Mouse (Mus musculus) layer of hippocampus, postnatal 36 days (tissue): ENCODE data around the gene Mlph. TPM values are rescaled to one million over a fixed set of nuclear protein-coding genes. Genes with fewer than 3 reads are reported as not detected.
A peak's percentile ranks its signal among the peaks of the same experiment; 100 is the strongest.

Source experiments
- DNase-seq, 2 experiments: peaks; one replicate each; pipeline ENCODE4 v3.0.0; 2022
- total RNA-seq, 2 experiments: library from RNA; stranded (reverse); gene quantifications; 2 replicates each; pipeline ENCODE4 v1.2.3; 2021

The Mlph gene
- 1 to 10 TPM in 1 of 2 experiments, under 1 TPM in 1; 0.60 to 1.8 TPM for total RNA-seq

DNA sequence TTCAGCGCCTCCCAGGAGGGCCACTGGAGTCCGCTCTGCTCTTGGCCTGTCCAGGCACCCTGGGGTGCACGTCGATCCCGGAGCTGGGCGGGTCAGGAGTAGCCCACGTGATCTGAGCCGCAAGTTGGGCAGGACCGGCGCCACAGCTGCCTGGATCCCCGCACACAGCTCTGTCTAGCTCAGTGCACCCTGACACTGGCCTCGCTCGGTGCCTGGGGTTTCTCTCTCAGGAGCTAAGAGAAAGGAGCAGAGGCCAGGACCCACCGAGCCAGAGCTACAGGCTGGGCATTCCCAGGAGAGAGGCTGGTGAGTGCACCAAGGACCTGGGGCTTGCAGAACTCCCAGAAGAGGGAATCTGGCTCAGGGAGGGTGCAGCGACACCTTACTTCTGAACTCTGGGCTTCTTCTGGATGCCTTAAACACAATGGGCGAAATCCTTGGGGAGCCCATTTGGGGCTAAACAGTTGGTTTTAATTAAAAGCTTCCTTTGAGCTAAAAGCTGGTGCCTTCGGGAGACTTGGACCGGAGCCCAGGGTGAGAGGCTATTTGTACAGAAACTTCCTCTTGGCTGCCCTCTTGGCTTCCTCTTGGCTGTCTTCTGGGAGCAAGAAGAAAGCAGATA is at the start of gene Mlph:
Gene Mlph (plus strand): TSS at position 138 of the 622 bp plus-strand sequence.
- DNase-seq = no peak

DNA sequence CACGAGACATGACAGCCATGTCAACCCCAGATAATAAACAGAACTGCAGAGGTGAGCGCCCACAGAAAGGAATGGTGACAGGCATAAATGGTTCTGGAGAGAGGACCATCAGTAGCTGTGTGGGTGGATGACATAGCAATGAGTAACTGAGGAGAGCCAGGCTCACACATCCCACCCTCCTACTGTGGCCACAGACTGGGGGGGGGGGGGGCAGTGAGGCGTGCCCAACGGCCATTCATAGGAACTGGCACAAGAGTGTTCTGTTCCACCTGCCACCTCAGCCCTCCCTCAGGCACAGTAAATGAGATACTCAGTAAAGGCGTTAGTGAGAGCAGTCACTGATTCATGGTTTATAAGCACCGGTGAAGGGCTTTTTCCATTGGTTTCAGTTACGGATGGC is 48.2 kb upstream of the Mlph start:
- DNase-seq = no peak

DNA sequence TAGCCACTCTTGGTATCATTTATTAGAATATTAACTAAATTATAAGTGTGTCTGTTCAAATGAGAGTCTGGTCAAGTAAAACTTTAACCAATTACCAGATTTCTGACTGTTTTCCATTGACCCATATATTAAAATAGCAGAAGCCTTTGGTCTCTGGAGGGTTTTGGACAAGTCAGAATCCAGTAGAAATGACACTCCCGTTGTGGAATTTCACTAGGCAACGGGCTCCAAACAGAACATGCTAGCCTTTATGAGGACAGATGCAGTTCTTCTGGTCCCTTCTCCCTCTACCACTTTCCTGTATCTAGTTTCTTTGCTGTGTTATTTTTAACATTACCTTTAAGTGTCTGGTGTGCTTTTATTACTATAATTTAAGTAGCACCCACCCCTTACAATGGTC is 44.3 kb upstream of the Mlph start:
- no peak for DNase-seq

DNA sequence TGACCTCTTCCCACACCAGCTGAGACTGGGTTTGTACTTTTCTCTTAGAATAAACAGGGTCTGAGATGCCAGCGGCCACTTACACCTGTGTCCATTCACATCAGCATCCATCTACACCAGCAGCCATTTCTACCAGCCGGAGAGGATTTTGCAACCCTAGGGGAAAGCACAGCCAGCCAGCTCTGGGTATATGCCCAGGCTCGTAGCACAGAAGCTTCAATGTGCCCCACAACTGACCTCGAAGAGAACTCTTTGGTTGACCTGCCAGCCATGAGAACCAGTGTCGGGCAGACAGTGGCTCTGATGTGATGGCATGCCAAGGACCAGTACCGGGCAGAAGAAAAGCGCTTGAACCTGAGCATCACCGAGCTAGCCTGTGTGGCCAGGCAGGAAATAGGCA is 39.5 kb upstream of the Mlph start:
- no peak for DNase-seq

DNA sequence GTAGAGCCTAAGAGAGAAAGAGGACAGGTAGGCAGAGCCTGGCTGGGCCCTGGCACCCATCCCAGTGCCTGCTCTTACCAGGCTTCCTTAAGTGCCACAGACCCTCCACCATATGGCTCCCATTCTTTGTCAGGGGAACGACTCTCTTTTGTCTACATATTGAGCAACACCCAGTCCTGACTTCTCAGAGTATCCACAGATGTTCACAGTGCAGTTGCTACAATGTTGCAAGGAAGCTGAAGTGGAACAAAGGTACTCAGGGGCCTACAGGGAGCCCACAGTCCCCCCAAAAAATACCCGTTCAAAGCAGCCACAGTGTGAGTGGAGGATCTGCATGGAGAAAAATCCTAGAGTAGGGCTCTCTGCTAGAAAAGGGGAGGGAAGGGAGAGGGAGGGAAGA is 38.9 kb upstream of the Mlph start:
- no peak for DNase-seq

DNA sequence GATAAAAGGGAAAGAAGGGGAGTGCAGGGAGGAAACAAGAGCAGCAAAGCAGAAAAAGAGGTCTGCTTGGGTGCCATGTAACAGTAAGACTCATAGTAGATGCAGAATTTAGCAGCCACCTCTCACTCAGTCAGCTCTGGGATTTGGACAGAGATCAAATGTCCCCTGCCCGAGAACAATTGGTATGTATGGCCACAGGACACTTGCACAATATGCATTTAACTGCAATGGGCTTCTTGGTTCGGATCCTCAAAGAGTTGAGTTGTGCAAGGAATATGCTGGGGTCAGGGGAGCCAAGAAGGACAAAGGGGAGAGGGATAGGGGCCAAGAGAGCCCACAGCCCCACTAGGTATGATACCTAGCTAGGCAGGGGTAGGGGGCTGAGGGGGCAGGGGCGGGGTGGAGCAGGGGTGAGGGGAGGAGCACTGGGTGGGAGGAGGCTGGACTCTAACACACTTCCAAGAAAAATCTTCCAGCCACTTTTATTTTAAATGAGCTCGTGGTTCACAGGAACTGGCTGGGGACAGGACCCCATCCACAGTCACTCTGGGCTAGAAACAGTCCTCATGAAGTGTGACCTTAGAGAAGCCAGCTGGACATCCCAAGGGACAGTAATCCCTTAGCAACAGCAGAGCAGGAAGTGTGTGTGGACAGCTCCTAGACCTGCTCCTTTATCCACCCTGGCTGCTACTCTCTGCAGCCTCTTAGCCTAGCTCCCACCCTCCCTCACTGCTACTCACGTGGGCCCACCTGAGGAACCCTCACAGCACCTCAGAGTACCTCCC is 38.2 kb upstream of the Mlph start:
- DNase-seq = no peak

DNA sequence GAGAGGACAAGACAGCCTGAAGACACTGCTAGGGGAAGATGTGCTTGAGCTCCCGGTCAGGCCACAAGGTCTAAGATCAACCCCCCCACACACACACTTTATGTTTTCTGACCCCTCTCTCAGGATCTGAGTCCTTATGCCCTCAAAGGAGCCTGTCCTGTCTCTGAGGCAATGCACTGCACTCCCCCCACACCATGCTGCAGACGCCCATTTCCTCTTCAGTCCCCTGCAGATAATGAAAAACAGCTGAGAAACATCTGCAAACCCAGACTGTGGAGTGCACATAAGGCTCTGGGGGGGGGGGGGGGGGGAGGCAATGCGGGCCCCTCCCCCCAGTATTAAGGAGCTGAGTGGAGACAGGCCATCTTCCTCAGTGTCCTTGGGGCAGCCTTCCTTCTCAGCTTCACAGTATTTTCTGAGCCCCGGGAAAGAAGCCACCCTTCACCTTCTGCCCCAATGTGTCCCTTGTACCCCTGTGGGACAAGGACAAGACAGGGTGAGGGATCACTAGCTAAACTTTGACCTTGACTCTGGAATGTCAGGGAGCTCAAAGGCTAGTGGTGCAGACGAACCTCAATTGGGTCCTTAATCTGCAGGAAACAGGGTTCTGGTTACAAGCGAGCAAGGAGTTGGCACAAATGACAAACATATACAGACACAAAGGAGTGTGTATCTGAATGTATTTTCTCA is 29.0 kb upstream of the Mlph start:
- no peak for DNase-seq

DNA sequence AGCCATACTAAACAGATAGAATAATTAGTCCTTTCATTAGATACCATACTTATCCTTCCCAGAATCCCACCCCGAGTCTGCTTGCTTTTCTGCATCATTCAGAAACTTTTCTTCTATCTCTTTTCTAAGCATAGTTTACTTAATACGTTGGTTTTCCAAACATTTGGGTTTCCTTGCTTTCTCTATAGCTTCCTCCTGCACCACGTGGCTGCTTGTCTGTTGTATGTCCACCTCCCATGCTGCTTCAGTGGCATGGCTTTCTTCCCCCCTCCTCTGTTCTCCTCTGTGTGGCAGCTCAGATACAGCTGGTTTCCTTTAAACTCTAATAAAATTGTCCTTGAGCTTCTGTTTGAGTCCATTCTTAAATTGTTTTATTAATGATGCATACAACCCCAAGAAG is 20.4 kb upstream of the Mlph start:
- no peak for DNase-seq

DNA sequence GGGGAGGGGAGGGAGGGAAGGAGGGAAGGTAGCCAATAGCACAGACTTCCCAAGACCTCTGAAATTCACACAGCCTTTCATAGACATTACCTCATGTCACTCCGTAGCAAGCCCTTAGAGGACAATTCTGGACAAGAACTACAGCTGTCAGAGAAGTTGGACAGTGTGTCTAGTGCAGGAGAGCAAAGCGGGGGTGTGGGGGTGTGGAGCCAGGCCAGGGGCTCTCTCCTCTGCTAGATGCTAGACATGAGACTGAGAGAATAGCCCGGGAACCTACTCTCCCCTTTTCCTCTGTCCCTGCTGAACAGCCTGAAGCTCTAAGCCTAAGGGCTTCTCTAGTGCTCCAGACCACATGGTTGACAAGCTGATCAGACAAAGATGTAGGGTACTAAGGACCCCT is 19.9 kb upstream of the Mlph start:
- no peak for DNase-seq

DNA sequence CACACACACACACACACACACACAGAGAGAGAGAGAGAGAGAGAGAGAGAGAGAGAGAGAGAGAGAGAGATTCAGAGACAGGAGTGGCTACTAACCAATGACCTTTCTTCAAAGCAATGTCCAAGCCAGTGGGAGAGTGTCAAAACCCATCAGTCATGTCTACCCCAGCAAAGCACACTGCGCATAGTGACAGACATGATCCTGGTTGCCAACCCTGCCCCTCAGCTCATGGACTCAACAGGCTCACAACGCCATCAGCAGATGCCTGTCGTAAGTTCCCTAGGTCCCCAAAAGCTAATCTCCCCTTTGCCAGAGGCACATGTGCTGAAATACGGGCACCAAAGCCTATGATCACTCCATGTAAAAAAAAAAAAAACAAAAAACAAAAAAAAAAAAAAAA is 18.6 kb upstream of the Mlph start:
- no peak for DNase-seq

DNA sequence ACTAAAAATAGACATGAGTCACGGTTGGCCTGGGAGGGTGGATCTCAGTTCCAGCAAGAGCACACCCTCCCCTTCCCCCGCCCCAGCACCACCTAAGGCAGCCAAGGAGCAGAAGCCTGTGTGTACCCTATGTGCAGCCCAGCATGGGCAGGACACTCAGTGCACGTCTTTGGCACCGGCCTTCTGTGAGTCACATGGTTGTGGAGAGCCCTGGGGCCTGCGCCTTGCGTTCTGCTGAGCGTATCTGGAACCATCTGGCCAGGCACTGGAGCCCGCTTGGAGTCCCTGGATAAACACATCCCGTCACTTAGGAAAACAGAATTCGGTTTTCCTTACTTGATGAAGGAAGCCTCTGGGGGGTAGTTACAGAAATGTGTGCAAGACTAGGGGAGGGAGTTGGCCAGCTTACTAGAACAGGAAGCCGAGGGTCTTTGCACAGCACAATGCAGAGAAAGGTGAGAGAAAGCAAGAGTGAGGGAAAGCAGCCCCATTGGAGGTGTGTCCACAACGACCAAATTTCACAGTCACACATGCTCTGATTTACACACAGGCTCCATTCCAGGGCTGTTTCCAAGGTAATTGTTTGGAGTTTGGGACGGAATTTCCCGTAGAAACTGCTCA is 18.0 kb upstream of the Mlph start:
- DNase-seq = peak; percentile 49 to 50

DNA sequence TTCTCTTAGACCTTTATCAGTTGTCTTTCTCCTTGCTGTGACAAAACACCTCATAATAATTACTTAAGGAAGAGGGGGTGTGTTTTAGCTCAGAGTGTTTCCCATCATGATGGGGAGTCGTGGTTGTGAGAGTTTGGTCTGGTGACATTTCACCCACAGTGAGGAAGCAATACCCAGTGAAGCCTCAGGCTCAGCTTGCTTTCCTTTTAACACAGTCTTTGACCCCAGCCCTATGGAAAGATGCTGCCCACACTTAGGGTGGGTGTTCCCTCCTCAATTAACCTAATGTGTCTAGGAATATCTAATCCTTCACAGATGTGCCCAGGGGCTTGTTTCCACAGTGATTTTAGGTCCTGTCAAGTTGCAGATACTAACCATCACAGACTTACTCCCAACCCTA is 16.9 kb upstream of the Mlph start:
- no peak for DNase-seq

DNA sequence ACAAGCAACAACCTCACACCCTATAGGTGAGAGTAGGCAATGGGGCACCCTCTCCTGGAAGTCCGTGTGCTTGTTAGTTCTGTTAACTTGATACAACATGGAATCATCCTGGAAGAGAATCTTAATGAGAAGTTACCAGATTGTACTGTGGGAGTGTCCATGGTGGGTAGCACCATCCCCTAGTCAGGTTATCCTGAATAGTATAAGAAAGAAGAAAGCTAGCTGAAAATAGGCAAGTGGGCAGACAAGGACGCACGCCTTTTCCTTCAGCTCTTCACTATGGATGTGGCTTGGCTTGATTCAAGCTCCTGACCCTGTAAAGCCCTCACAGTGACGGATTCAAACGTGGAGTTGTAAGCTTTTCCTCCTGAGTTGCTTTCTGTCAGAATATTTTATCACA is 15.1 kb upstream of the Mlph start:
- no peak for DNase-seq

DNA sequence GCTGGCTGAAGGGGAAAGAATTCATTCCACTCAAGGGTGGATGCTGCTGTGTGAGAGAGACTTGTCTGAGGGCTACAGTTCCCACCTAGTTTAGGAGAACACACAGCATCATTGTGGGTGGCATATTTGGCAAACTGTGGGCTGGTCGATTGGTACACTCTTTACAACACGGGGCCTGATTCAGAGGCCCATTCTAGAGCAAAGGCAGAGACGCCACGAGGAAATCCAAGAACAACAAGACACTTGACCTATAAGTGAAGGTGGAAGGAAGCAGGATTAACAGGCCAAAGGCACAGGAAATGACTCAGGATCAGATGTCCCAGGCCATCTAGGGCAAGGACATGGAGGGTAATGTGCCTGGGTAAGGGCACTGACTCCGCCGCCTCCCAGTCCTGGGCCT is 14.5 kb upstream of the Mlph start:
- no peak for DNase-seq

DNA sequence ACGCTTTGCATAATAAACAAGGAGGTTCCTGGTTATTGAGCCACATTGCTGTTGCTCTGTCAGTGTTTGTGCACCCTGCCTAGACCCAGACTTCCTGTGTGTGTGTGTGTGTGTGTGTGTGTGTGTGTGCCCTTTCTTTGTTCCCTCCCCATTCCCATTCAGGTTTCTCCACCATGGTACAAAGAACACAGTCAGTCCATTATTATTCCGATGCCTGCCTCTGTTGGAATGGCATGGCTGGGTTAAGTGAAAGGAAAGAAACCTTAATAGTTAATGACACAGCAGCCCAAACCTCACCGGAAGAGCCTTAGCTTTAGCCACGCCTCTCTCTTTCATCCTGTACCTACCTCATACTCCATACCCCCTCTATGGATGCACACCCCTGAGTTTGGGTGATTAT is 13.6 kb upstream of the Mlph start:
- DNase-seq = no peak

DNA sequence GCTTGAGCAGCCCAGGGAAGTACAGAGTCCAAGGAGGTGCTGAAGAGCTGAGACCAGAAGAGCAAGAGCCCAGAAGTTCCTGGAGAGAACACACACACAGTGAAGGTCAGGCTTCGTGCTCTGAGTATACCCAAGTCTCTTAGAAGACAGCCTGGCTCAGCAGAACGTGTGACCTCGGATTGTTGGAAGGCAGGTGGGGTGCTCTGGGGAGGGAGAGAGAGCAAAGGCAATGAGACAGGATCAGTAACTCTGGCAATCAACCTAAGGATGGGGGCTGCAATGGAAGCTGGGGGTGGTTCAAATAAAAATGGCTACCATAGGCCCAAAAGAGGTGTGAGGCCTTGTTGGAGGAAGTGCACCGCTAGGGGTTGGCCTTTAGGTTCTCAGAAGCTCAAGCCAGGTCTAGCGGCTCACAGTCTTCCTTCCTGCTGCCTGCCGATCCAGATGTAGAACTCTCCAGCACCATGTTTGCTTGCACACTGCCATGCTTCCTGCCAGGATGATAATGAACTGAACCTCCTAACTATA is 13.1 kb upstream of the Mlph start:
- no peak for DNase-seq

DNA sequence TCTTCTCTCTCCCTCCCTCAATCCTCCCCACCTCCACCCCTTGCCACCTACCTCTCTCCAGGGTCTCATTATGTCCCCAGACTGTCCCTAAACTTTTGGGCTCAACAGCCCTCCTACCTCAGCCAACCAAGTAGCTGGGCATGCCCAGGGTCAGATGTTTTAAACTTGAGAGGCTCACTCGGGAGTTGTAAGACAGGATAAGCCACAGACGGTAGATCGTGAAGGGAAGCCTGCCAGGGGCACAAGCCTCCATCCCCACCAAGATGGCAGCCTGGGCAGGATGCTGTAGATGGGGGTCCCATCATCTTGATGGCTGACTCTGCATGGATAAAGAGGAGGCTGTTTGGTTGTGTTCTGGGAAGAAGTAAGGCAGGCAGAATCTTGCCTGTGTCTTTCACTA is 12.1 kb upstream of the Mlph start:
- DNase-seq = no peak

DNA sequence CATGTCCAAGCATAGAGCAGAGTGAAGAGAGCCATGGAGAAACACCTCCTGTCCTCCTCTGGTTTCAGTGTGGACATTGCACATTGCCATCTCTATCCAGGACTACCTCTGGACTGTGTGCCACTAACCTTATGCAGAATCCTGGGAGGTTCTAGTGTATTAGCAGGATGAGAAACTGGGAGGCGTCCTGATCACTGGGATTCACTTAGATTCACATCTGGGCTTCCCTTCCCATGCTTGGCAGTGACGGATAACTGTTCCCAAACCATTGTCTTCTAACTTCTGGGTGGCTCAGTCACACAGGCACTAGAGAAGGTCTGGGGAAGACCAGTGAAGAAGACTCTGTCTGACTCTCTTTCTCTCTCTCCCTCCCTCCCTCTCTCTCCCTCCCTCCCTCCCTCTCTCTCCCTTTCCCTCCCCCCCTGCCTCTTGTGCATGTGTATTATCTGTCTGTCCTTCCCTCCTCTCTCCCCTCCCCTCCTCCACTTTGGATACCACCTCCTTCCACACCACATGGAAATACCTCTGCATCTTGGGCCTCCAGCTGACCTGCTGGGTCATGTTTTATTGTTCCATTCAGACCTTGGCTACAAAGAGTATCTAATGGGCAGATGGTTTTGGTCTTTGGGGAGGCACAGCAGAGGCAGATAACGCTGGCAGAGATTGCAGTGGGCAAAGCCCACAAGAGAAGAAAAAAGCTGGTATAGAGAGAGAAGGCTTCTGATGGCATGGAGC is 11.5 kb upstream of the Mlph start:
- no peak for DNase-seq

DNA sequence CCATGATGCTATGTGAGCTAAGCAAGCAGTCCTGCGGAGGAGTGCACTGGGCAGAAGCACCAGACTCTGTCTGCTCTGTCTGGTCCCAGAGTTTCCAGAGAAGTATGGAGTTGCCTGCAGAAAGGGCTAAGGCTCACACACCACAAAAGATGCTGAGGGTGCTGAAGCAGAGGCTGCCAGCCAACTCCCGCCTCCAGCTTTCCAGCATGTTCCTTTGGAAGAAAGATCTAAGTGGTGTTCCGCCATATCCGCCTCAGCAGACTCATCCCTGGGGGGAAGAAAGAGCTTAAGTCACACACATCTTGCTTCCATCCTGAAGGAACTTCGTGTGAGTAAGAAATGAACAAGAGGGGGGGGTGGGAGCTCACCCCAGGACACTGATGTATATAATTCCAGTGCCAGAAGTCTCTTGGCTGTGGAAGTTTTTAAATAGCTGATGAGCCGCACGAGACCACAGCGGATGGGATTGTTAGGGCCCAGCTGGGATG is 10.9 kb upstream of the Mlph start:
- DNase-seq = peak in 1 of 2 experiments; percentile 40

DNA sequence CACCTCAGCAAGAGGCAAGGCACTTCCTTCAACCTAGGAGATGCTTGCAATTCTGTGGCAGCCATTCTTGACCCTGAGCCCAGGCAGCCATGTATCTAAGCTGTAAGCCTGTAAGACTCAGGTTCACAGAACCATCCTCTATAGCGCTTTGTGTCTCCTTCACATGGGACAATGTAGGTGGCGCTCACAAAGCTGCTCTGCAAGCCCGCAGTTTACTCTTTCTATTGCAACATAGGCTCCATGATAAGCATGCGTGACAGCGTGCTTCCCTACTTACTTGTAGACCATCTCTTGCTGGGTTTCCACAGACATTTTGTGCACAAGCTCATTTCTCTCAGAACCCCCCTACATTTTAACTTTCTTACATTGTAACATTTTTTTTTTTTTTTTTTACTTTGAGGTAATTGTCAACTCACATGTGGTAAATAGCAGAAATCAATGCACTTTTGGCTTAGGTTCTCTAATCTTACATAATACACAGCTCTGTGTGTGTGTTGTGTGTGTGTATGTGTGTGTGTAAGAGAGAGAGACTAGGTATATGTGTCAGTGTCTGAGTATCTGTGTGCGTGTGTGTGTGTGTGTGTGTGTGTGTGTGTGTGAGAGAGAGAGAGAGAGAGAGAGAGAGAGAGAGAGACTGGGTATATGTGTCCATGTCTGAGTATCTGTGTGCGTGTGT is 10.0 kb upstream of the Mlph start:
- DNase-seq = no peak

DNA sequence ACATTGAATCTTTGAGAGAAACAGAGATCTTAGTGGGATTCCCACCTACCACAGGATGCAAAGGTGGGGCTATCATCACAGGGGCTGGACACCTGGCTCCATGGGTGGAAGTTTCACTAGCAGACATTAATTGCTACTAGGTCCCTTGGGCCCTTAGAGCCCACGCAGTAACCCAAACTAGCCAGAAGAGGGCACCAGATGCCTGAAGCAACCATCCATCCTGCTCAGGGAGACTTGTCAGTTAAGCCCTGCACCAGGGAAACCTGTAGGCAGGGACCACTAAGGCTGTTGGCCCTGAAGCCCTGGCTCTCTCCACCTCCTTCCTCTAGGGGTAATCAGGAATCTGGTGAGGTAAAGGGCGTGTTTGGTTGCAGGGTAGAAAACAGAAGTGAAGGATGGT is 8.5 kb upstream of the Mlph start:
- DNase-seq = peak; percentile 44 to 57

DNA sequence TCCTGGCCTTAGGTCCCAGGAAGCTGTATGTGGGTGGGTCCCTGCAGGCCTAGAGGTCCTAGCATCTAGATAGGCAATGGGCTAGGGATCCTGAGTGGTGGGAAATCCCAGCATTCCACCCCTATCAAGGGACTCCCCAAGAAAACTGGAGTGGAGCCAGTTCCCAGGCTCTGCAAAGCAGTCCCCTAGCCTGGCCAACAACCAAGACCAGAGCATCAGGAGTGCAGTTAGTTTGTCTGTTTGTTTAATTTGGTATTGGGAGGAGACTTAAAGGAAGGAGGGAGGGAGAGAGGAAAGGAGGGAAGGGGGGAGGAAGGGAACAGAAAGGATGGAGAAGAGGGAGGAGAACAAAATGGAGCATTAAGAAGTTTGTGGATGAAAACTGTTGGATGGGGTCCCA is 5.7 kb upstream of the Mlph start:
- no peak for DNase-seq
